Mouse (Mus musculus) layer of hippocampus, postnatal 25 days (tissue): Measurements from ENCODE around the gene Mark2. TPM values are rescaled to one million over a fixed set of nuclear protein-coding genes. Genes with fewer than 3 reads are reported as not detected.

Experiments used
- DNase-seq, 2 experiments: peaks; one replicate each; pipeline ENCODE4 v3.0.0; 2022; ENCODE audit warnings: mixed read lengths in 2 of 2, low spot score in 1 of 2; ENCODE audit errors: extremely low spot score in 1 of 2
- total RNA-seq, 2 experiments: library from RNA; stranded (reverse); gene quantifications; 2 replicates each; pipeline ENCODE4 v1.2.3; 2021

Gene Mark2
- total RNA-seq, 2 experiments from 2014 or later, result 102 to 130 TPM

DNA sequence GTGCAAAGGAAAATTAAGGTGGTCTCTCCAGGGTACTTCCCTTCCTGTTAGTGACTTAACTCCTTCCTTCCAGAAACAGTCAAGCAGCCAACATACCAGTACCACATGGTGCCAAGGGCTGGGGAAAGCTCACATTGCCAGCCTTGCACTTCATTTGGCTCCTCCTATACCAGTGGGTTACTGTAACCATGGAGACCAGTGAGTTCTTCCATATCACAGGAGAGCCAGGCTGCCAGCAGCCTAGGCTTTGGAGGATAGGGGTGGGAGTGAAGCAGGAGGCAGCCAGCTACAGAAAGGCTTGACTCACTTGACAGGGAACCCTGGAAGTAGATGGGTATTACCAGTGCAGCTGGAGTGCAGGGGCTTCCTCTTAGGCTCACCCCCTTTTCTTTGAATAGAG is 42.6 kb downstream of the Mark2 start:
- no peak for DNase-seq

GRCm38 (mm10) chr19:7295959-7296358 is 45.7 kb downstream of the Mark2 start:
- no peak for DNase-seq

- no peak for DNase-seq
Observed at GRCm38 (mm10) chr19:7295071-7295658, 46.5 kb downstream of the Mark2 start.

- no peak for DNase-seq
Observed at GRCm38 (mm10) chr19:7294098-7294876, 47.4 kb downstream of the Mark2 start.

DNA sequence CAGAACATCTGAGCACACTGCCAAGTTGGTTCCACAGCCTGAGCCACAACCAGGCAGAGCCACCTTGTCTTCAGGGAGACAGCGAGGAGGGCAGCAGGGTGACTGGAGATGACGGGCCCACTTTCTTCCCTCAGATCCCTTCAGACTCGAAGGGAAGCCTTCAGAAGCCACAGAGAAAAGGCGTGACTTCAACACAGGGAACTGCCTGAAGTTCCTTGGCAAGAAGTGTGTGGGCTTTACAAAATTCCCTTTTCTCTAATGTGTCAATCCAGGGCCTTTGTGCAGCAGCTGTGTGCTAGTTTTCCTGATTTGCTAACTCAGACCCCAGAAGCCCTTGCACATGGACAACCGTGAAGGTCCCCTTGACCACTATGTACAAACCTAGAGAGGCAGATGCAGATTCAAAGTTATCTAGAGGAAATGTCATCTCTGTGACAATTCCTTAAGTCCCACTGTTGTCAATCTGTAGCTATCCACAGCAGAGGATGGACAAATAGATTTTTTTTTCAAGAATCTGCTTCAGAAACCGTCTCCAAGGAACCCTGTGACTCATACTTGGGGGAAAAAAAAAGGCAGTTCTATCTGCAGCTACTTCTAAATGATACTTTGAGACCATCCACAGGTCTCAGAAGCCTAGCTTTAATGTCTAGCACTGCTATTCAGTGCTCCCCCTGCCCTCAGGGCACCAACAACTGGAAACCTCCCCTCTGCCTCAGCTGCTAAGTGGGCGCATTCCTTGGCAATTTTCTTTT is 49.5 kb downstream of the Mark2 start:
- no peak for DNase-seq

DNA sequence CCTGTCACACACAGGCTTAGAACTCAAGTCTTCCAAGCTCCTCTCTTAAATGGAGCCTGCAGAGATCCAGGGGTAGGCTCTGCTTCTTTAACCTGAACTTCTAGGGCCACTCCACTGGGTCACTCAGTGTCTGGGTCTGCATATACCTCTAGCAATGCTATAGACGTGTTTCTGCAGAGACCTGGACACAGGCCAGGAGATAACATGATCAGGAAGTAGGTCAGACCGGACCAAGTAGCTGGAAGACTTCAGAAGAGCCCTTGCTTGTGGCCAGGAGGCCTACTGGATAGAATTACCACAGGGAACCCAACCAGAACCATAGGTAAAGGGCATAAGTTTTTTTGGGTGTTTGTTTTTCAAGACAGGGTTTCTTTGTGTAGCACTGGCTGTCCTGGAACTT is 51.9 kb downstream of the Mark2 start:
- DNase-seq, result no peak

GRCm38 (mm10) chr19:7288288-7288687 is 53.4 kb downstream of the Mark2 start:
- no peak for DNase-seq

DNA sequence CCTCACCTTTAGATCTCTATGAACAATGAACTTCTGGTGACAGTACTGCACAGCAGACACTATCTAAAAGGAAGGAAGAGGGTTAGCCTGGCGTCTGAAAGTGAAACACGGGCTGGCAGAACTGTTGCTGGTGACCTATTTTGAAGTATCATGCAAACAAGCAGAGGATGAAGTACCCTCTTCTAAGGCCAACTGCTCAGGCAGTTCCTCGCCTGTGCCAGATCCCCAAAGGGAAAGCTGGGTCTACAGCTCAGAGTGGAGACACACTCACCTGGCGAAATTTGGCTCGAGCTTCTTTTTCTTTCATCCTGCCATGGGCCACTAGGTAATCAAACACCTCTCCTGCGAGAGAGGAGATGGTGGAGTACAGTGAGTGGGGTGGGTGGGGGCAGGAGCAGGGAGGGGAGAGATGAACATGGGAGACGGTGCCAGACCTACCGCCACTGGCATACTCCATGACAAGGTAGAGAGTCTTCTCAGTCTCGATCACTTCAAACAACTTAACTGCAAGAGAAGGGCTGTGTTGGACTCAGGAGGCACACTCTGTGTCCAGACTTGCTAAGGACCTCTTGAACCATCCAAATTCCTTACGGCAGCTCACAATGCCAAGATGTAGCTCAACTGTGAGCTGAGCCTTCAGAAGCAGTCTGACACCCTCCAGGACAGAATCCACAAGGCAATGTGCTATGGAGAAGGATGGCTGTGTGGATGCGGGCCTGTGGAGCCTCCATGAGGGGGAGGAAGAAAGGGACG is 54.9 kb downstream of the Mark2 start:
- no peak for DNase-seq

DNA sequence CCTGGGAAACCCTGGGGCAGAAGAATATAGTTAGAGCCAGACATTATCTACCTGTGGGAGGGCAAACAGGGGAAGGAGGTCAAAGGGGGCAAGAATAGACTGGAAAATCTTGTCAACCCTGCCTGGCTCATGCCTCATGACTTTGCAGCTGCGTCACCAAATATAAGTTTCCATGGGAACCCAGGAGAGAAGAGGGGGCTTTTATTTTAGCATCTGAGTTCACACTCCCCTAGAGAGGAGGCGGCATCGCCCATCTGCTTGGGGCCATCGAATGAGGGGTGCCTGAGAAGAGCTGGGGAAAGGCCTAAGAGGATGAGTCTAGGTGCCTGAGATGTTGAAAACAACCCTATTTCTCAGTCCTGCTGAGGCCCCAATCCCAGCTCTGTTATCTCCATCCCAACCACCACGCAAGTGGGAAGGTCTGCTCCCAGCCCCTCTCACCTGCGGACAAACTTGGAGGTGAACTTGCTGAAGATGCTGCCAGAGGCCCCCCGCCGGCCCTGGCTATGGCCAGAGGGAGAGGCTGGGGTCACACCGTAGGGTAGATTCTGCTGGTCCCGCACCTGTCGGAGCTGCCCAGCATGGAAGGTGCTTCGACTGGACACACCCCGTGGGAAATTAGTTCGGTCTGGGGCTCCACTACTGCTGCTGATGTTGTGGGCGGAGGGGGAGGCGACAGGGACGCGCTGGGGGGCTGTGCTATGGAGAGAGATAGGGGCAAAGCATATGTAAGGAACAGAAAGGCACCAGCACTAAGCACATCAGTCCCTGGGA is 60.9 kb downstream of the Mark2 start:
- DNase-seq, result no peak

GRCm38 (mm10) chr19:7279114-7279513 is 62.5 kb downstream of the Mark2 start:
- DNase-seq, result no peak

- no peak for DNase-seq
Observed at GRCm38 (mm10) chr19:7278200-7278906, 63.3 kb downstream of the Mark2 start.

DNA sequence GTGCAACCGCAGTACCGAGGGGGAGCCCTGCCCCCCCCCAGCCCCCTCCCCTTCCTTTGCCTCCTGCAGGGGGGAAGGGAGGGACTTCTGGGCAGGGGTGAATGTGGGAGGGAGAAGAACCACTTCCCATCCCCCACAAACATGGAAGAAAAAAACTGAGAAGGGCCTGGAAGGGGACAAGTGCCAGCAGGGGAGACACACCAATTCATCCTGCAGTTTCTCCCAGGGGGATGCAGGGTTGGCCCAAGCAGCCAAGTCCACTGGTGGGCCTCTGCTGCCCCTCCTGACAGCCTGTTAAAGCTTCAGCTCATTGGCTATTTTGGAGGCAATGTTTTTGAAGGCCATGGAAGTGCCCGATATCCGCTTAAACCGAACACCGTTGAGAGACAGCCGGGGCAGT is 64.9 kb downstream of the Mark2 start:
- no peak for DNase-seq

DNA sequence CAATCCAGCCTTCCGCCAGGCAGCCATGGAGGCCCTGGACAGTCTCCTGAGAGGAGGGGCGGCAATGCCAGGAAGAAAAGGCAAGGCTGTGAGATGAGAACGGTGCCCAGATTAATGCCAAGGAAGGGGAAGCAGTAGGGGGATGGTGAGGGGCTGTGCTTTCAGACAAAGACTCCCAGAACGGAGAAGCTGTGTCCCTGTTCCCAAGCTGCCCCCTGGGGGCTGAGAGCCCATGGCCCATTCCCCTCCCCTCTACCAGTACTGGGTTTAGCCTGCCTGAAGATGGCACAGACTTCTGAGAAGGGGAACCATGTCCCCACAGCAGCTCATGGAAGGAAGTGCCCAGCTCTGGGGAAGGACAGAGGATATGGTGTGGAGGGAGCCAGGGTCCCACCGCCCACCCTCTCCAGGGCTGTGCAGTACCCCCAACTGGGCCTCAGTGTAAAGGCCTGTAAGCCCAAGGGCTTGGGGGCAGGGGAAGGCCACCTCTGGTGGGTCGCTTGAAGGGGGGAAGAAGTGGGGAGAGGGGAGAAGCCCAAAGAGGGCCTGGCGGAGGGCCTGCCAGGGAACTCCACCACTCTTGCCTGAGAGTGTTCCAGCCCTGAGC is 65.5 kb downstream of the Mark2 start:
- no peak for DNase-seq

DNA sequence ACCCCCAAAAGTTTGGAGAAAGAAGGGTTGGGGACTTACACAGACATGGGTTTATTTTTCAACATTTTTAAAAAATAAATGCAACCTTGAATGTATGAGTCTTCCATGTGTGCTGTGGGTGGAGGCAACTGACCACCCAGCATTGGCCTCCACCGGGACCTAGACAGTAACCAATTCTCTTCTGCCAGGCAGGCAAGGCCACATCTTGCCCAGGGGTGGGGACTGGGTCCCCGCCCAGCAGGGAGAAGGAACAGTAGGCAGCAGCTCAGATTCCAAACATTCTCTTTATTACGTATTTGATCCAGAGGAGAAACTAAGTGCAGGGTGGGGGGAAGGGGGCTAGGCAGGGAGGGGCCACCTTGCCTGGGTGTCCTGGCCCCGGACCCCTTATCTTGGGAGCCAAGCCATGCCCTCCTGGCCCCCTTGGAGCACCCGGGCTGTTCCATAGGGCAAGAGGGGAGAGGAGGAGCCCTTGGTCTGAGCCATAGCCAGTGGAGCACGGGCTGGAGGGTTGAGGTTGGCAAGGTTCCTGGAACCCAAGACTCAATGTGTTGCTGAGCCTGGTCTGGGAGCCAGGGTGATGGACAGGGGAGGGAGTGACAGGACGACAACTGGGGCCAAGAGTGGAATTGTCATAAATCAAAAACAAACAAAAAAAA is 66.4 kb downstream of the Mark2 start:
- DNase-seq, result no peak

DNA sequence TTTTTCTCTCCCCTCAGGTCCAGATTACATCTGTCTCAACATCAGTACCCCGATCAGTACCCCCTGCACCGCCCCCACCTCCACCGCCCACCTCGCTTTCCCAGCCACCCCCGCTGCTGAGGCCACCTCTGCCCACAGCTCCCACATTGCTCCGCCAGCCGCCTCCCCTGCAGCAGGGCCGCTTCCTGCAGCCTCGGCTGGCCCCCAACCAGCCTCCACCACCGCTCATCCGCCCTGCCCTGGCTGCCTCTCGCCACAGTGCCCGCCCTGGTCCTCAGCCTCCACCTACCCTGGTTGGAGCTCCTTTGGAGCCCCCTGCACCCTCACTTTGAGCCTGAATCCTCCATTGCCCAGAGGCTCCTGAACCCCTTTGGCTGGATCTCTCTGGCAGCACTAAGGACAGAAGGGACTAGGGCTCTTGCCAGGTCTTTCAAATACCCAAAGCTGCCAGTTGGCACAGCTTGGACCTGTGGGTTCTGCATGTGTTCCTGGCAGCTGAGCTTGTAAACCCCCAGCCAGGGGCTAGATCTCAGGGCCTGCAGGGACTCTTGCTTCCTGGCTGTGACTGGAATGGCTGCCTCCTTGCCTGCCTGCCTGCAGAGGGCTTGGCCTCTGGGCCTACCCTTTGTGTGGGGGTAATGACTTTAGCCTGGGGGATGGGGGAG is 67.2 kb downstream of the Mark2 start:
- no peak for DNase-seq

GRCm38 (mm10) chr19:7273486-7273885 is 68.2 kb downstream of the Mark2 start:
- DNase-seq, result no peak

DNA sequence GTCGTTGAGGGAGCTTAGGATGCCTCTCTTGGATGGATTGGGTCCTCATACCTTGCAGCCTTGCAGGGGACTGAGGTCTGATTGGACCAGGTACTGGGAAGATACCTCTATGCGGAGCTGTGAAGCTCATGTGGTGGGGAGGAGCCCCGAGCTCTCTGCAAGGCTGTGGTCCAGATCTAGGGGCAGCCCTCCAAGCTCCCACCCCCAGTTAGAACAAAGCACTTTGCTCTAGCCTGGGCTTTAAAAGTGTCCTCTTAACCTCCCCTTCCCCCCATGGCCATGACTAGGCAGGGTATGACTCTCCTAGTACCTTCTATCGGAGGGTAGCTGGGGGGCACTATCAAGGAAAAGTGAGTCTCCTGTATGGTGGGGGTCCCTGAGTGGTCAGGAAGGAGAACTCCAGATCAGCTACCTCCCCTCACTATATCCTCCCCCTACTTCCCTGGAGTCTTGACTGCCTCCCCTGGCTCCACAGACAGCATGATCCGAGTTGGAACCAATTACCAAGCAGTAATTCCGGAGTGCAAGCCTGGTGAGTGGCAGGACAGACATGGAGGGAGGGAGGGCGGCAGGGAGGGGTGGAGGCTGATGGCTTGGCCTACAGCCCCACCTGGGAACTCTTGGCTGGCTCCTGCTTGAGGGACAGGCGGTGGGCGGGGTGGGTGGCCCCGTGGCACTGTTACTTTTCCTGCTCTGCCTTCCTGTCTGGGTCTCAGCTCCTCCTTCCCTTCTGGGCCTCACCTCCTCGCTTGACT is 72.2 kb downstream of the Mark2 start:
- DNase-seq, result no peak
